Mouse (Mus musculus) heart, postnatal 36 days (tissue): Measurements from ENCODE around the gene Olfr987. TPM values are rescaled to one million over a fixed set of nuclear protein-coding genes. Genes with fewer than 3 reads are reported as not detected.
A peak's percentile ranks its signal among the peaks of the same experiment; 100 is the strongest.
"Not testable (repeated sequence)": the region's sequence is repeated elsewhere in the genome, so short reads cannot be mapped to it uniquely, and the experiment has no call there.

ENCODE experiments used
- DNase-seq, 2 experiments: peaks; one replicate each; pipeline ENCODE4 v3.0.0; 2021 to 2022
- intact Hi-C: fragments of 180-260 bp; cut with DNase I; formaldehyde crosslinking; loops from one replicate; pipeline ENCODE4 v1.15.1; 2025
- total RNA-seq, 2 experiments: library from RNA; stranded (reverse); gene quantifications; 2 replicates each; pipeline ENCODE4 v1.2.3; 2021

The Olfr987 gene
- total RNA-seq, result not detected

DNA sequence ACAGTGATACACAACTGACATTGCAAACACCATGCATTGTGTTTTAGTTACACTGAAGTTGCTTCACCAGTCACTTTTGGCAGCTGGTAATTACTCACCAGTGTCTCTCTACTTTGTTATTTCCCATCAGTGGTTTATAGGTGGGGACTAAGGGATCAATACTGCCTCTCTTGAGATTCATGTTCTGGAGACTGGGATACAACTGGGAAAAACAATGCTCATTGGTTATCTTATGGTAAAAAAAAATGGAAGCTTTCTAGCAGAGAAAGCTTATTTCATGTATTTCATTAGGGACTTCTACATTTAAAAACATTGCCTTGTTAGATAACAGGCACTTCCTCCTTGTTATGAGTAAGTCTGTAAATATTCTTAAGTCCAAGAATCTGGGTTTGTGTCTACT lies at the start of gene Olfr987:
Olfr987 (minus strand) TSS at position 101 of the 400 bp plus-strand sequence.
- intact Hi-C loops, DNase-seq: not testable (repeated sequence)

DNA sequence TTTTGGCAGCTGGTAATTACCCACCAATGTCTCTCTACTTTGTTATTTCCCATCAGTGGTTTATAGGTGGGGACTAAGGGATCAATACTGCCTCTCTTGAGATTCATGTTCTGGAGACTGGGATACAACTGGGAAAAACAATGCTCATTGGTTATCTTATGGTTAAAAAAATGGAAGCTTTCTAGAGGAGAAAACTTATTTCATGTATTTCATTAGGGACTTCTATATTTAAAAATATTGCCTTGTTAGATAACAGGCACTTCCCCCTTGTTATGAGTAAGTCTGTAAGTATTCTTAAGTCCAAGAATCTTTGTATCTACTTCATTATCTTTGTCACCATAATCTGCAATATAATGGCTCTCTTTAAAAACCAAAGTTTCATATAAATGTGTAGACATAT lies 24.0 kb upstream of the Olfr987 start, which contains the start of gene Olfr988:
Olfr988 (minus strand) TSS at position 101 of the 400 bp plus-strand sequence.
- DNase-seq, intact Hi-C loops: not testable (repeated sequence)

DNA sequence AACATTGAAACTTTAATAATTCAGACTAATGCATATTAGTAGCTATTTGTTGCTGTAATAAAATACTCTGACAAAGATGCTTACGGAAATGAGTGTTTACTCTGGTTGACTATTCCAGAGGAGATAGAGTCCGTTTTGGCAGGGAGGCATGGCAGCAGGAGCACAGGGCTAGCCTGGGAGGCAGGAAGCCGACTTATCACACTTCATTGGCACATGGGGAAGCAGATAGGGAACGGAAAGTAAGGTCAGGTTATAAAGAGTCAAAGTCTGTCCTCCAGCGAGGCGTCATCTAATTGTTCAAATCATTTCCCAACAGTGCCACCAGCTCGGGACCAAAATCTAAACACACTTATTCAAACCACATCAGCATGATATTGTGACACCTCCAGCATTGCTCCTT lies 857 bp upstream of the Olfr987 start:
- intact Hi-C loops, result no loop called here
- DNase-seq, result no peak

DNA sequence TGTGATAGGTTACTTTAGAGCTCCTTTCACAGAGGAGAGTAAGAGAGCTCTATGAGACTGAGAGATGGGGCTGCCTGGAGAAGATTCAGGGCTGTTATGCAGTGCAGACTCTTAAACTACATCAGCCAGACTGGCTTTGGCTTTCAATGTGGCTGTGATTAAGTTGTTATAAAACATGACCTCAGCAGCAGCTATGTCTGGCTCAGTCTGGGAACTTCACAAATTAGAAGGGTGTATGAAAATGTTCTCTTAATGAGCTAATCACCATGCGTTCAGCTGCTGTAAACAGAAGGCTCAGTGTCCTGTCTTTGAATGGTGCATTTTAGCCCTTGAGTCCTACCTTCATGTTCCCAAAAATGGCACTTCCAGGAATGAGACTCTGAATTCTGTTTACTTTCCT lies 20.0 kb downstream of the Olfr987 start:
- no peak for DNase-seq
- intact Hi-C loops, result no loop called here

DNA sequence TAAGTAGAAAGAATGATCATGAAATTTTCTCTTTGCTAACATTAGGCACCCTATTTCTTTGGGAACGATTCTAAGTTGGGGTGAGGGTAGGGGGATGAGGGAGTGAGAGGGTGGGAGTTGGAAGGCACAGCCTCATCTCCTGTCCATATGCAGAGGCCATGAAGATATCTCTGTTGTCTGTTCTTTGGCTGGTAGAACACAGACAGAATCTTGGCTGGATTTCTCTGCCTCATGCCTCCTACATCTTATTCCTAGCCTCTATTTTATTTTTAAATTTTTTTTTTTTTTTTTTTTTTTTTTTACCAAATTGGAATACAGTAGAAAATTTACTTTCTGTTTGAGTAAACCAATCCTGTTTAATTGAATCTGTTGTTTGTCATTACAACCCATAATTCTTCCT lies 53.7 kb downstream of the Olfr987 start:
- intact Hi-C loops, result loop anchor here (10.0 kb wide), 1 partner anchor 279 kb away; no protein-coding TSS in a partner anchor
- no peak for DNase-seq

DNA sequence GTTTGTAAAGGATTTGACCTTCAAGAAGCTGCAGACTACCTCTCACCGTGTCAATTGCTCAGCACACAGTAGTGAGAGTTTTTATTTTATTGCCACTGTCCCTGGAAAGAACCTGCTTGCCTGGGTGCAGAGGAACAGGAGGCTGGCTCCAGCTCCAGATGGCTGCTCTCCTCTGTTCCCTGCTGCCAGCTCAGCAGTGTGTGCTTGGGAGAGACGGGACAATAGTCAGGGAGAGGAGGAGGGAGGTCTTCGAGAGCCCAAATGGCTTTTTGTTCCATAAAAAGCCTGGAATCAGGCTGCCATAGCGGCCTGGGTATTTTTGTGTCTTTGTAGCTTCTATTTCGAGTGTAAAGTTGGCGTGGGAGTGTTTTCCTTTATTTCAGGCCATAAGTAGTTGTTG lies 54.5 kb downstream of the Olfr987 start:
- intact Hi-C loops, result loop anchor here (10.0 kb wide), 1 partner anchor 280 kb away; no protein-coding TSS in a partner anchor
- DNase-seq, result peak; percentile 18 to 23

DNA sequence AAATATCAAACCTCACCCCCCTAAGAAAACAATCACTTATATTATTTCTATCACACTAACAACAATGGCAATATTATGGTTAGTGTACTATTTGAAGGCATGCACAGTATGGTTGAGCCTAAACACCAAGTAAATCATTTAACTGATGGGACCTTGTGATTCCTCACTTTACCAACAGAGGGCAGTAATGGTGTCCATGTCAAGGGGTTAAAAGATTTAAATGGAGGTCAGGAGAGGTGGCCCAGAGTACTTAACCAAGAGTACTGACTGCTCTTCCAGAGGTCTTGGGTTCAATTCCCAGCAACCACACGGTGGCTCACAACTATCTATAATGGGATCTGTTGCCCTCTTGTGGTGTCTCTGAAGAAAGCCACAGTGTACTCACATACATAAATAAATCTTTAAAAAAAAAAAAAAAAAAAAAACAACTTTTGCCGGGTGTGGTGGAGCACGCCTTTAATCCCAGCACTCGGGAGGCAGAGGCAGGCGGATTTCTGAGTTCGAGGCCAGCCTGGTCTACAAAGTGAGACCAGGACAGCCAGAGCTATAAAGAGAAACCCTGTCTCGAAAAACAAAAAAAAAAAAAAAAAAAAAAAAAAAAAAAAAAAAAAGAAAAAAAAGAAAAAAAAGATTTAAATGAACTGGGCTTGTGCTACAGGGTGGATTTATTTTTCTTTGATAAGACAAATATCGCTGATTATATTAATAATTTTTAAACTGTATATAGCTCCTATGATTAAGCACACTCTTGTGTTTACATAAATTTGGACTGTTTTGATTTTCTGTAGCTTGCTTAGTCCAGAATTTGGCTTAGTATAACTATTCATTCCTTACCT lies 55.3 kb downstream of the Olfr987 start:
- intact Hi-C loops, result loop anchor here (10.0 kb wide), 1 partner anchor 281 kb away; no protein-coding TSS in a partner anchor
- no peak for DNase-seq

DNA sequence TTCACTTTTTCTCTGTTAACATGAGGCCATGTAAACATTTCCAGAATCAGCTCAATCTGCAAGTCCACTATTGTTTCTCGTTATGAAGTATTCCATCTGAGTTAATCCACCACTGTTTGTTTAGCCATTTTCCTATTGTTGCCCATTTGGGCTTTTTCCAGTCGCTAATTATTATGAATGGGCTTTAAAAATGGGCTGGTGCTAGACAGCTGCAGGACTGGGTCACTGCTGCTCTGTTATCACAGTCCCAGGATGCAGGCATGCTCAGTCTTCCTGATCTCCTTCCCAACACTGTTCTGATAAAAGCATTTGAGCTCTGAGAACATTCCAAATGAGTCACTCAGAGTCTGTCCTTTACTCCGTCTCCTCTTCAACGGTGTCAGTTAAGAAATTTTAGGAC lies 58.1 kb downstream of the Olfr987 start:
- DNase-seq, result no peak
- intact Hi-C loops, result loop anchor here (1.0 to 10.0 kb wide), 2 partner anchors 16 to 284 kb away; no protein-coding TSS in a partner anchor

Other genes with a start within 250 kb of the Olfr987 start
- 10 to 100 TPM; 34.0 to 60.3 TPM for gene Aplnr, start 203.1 kb downstream of the Olfr987 start, total RNA-seq
- gene Lrrc55, start 142.1 kb downstream of the Olfr987 start, total RNA-seq, result 1 to 10 TPM; 1.8 to 2.0 TPM
- not detected for gene Olfr988, start 23.9 kb upstream of the Olfr987 start, total RNA-seq
- gene Olfr992, start 70.2 kb upstream of the Olfr987 start, total RNA-seq, result not detected
- not detected for gene Olfr993, start 75.6 kb upstream of the Olfr987 start, total RNA-seq
- gene Olfr994, start 97.1 kb upstream of the Olfr987 start, total RNA-seq, result not detected
- gene Olfr995, start 104.3 kb upstream of the Olfr987 start, total RNA-seq, result not detected
- gene 4833423E24Rik, start 179.7 kb upstream of the Olfr987 start, total RNA-seq, result not detected
- gene Olfr996, start 239.9 kb upstream of the Olfr987 start, total RNA-seq, result not detected
- gene Olfr998, start 249.6 kb upstream of the Olfr987 start, total RNA-seq, result not detected